Mouse (Mus musculus): Measurements from ENCODE around the gene Gm8108. TPM values are rescaled to one million over a fixed set of nuclear protein-coding genes. Genes with fewer than 3 reads are reported as not detected.
A peak's percentile ranks its signal among the peaks of the same experiment; 100 is the strongest.
"Not testable (repeated sequence)": the region's sequence is repeated elsewhere in the genome, so short reads cannot be mapped to it uniquely, and the experiment has no call there.

The Gm8108 gene
- 0.51 and 0.59 TPM in 2 replicates for polyA plus RNA-seq (2014; fragmentation: Nextera tagmentation; extraction: Ambion mirVana)

DNA sequence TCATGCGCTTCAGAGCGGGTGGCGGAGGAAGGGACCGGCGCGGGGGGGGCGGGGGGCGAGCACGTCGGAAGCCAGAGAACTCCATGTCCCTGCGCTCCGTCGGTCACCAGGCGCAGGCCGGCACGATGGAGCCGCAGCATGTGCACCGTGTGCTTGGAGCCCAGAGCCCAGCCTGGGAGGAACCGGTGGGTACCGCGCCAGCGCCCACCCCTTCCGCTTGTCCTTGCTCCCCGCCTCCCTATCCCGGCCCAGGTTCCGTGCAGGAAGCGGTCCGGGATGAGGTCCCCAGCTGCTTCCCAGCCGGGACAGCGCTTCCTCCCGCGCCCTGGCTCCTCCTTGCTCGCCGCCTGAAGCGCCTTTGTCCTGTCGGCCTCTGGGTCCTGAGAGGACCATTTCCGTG, at the start of gene Gm8108:
Gene Gm8108 (plus strand): TSS at position 101 of the 400 bp plus-strand sequence.
- not testable (repeated sequence) for H3K27me3 ChIP-seq (replicated peaks; ENCODE audit: control insufficient read depth, insufficient read depth, low read length); H3K9me3 ChIP-seq (ENCODE audit: control insufficient read depth, low read length); H3K36me3 ChIP-seq (ENCODE audit: control insufficient read depth, insufficient read depth, low read length); H3K4me1 ChIP-seq (replicated peaks; ENCODE audit: control insufficient read depth, insufficient read depth, low read length); H3K9ac ChIP-seq (ENCODE audit: low read length); H3K27ac ChIP-seq (ENCODE audit: low read depth); ATAC-seq (replicated peaks; ENCODE audit: low FRiP score, low TSS enrichment, low read depth)
- DNase-seq (ENCODE audit: low spot score): peak; percentile 50
- Histone ChIP-seq H3K4me2 (ENCODE audit: low read length) (peak within 1 kb of the TSS; percentile 48), H3K4me3 (ENCODE audit: low read depth, low read length) (peak within 1 kb of the TSS; percentile 29)
- 1% methylated on average over 22 of the region's 37 CpGs for WGBS

DNA sequence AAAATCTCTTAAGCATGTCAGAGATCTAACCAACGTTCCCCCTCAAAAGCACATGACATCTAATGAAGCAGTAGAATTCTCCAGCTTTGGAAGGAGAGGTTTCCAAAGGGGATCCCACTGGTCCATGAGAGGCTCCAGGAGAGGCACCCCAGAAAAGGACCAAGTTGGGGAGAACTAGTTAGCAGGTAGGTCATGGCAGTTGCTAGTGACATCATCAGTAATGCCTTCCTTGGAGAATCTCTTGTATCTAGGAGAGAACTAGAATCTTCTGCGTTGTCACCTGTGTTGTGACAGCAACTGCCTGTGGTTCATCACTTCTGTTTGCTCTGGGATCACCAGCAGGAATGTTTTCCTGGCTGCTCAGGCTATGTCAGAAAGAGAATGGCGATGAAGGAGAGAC, 26.5 kb upstream of the Gm8108 start, which contains the start of gene Gm3115:
Gene Gm3115 (plus strand): TSS at position 301 of the 400 bp plus-strand sequence.
- H3K9ac ChIP-seq (ENCODE audit: low read length): not testable (repeated sequence)

DNA sequence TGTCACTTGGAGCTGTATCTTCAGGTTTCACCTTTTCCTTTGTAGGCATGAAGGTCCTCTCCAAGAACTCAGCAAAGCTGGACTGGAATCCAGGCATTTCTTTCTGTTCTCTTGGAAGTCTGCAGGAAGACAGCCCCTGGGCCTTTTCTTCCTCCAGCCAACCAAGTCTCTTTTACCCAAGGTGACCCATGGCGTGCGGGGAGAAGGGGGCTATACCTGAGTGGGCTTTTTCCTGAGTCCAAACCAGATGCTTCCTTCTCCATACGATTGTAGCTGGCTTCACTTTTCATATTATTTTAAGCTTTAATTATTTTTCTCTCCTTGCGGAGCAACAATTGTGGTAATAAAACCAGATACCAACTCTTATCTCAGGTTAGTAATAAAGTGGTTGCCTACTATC, 31.3 kb downstream of the Gm8108 start:
- H3K9ac ChIP-seq (ENCODE audit: low read length); ATAC-seq (replicated peaks; ENCODE audit: low FRiP score, low TSS enrichment, low read depth); H3K4me1 ChIP-seq (replicated peaks; ENCODE audit: control insufficient read depth, insufficient read depth, low read length); H3K27ac ChIP-seq (ENCODE audit: low read depth); H3K4me2 ChIP-seq (ENCODE audit: low read length); DNase-seq (ENCODE audit: low spot score); H3K36me3 ChIP-seq (ENCODE audit: control insufficient read depth, insufficient read depth, low read length); H3K4me3 ChIP-seq (ENCODE audit: low read depth, low read length); H3K27me3 ChIP-seq (replicated peaks; ENCODE audit: control insufficient read depth, insufficient read depth, low read length); H3K9me3 ChIP-seq (ENCODE audit: control insufficient read depth, low read length): not testable (repeated sequence)
- 93% methylated on average over 4 of the region's 4 CpGs for WGBS

More for the DNA sequence above, 26.5 kb upstream of the Gm8108 start, which contains the start of gene Gm3115:
- H3K9me3 ChIP-seq (ENCODE audit: control insufficient read depth, low read length); H3K27me3 ChIP-seq (replicated peaks; ENCODE audit: control insufficient read depth, insufficient read depth, low read length); ATAC-seq (replicated peaks; ENCODE audit: low FRiP score, low TSS enrichment, low read depth); H3K4me1 ChIP-seq (replicated peaks; ENCODE audit: control insufficient read depth, insufficient read depth, low read length); H3K4me3 ChIP-seq (ENCODE audit: low read depth, low read length); H3K4me2 ChIP-seq (ENCODE audit: low read length); H3K36me3 ChIP-seq (ENCODE audit: control insufficient read depth, insufficient read depth, low read length); H3K27ac ChIP-seq (ENCODE audit: low read depth); DNase-seq (ENCODE audit: low spot score): not testable (repeated sequence)
- WGBS: 59% methylated on average over 3 of the region's 3 CpGs

DNA sequence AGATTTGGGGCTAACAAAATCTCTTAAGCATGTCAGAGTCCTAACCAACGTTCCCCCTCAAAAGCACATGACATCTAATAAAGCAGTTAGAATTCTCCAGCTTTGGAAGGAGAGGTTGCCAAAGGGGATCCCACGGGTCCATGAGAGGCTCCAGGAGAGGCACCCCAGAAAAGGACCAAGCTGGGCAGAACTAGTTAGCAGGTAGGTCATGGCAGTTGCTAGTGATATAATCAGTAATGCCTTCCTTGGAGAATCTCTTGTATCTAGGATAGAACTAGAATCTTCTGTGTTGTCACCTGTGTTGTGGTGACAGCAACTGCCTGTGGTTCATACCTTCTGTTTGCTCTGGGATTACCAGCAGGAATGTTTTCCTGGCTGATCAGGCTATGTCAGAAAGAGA, 54.4 kb downstream of the Gm8108 start, which contains the start of gene Gm3127:
Gene Gm3127 (plus strand): TSS at position 301 of the 400 bp plus-strand sequence.
- H3K4me2 ChIP-seq (ENCODE audit: low read length); H3K4me1 ChIP-seq (replicated peaks; ENCODE audit: control insufficient read depth, insufficient read depth, low read length); H3K9ac ChIP-seq (ENCODE audit: low read length); ATAC-seq (replicated peaks; ENCODE audit: low FRiP score, low TSS enrichment, low read depth); H3K27ac ChIP-seq (ENCODE audit: low read depth); H3K36me3 ChIP-seq (ENCODE audit: control insufficient read depth, insufficient read depth, low read length); H3K4me3 ChIP-seq (ENCODE audit: low read depth, low read length); H3K9me3 ChIP-seq (ENCODE audit: control insufficient read depth, low read length); DNase-seq (ENCODE audit: low spot score); H3K27me3 ChIP-seq (replicated peaks; ENCODE audit: control insufficient read depth, insufficient read depth, low read length): not testable (repeated sequence)
- WGBS: no CpG with 5 or more reads among the region's 2 CpGs

DNA sequence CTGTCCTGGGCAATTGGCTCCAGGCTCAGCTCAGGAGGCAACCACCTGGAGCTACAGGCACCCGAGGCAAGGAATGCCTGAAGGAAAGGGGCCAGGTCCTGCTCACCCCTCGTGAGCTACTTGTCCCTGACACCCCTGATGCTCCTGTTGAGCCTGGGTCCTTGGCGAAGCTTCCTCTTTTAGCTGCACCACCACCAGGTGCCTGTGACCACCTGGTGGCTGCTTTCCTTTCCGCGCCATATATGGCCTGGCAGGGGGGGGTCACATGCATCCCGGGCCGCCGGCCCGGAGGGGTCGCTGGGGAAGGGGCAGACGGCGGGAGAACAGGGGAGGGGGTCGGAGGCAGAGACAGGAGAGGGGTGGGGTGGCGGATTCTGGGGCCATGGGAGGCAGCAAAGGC, 71.7 kb downstream of the Gm8108 start:
- H3K27me3 ChIP-seq (replicated peaks; ENCODE audit: control insufficient read depth, insufficient read depth, low read length); H3K4me1 ChIP-seq (replicated peaks; ENCODE audit: control insufficient read depth, insufficient read depth, low read length); ATAC-seq (replicated peaks; ENCODE audit: low FRiP score, low TSS enrichment, low read depth); H3K27ac ChIP-seq (ENCODE audit: low read depth); H3K9me3 ChIP-seq (ENCODE audit: control insufficient read depth, low read length); H3K36me3 ChIP-seq (ENCODE audit: control insufficient read depth, insufficient read depth, low read length); H3K9ac ChIP-seq (ENCODE audit: low read length): not testable (repeated sequence)
- WGBS: 12% methylated on average over 11 of the region's 14 CpGs
- peak; percentile 49 for DNase-seq (ENCODE audit: low spot score)
- Histone ChIP-seq H3K4me2 (ENCODE audit: low read length) (peak overlapping the region; percentile 39), H3K4me3 (ENCODE audit: low read depth, low read length) (0 out of 2 replicates have a peak overlapping the region, but pooled peaks have one; percentile 15)

Other genes starting within 250 kb of the Gm8108 start
- 0.11 TPM in 1 of 2 replicates, not detected in the other for gene Gm2916, start 226.4 kb upstream of the Gm8108 start, polyA plus RNA-seq (2014; fragmentation: Nextera tagmentation; extraction: Ambion mirVana)
- not detected in 2 replicates for gene Gm3029, start 178.8 kb upstream of the Gm8108 start, polyA plus RNA-seq (2014; fragmentation: Nextera tagmentation; extraction: Ambion mirVana)
- not detected in 2 replicates for gene Gm3095, start 147.0 kb upstream of the Gm8108 start, polyA plus RNA-seq (2014; fragmentation: Nextera tagmentation; extraction: Ambion mirVana)
- not detected in 2 replicates for gene Gm3099, start 112.1 kb upstream of the Gm8108 start, polyA plus RNA-seq (2014; fragmentation: Nextera tagmentation; extraction: Ambion mirVana)
- gene Gm5796, start 86.6 kb upstream of the Gm8108 start, polyA plus RNA-seq (2014; fragmentation: Nextera tagmentation; extraction: Ambion mirVana): 0.11 TPM in 1 of 2 replicates, not detected in the other
- gene Gm3115, start 26.4 kb upstream of the Gm8108 start, polyA plus RNA-seq (2014; fragmentation: Nextera tagmentation; extraction: Ambion mirVana): not detected in 2 replicates
- gene Gm3127, start 54.5 kb downstream of the Gm8108 start, polyA plus RNA-seq (2014; fragmentation: Nextera tagmentation; extraction: Ambion mirVana): not detected in 2 replicates
- 0.14 and 0.82 TPM in 2 replicates for gene Gm2974, start 72.0 kb downstream of the Gm8108 start, polyA plus RNA-seq (2014; fragmentation: Nextera tagmentation; extraction: Ambion mirVana)
- gene Gm3138, start 139.1 kb downstream of the Gm8108 start, polyA plus RNA-seq (2014; fragmentation: Nextera tagmentation; extraction: Ambion mirVana): not detected in 2 replicates
- not detected in 2 replicates for gene Gm3149, start 206.8 kb downstream of the Gm8108 start, polyA plus RNA-seq (2014; fragmentation: Nextera tagmentation; extraction: Ambion mirVana)
- gene 2610042L04Rik, start 224.2 kb downstream of the Gm8108 start, polyA plus RNA-seq (2014; fragmentation: Nextera tagmentation; extraction: Ambion mirVana): 0.38 TPM in 1 of 2 replicates, not detected in the other

All from intestine, embryonic 14.5 days (tissue).